Mouse (Mus musculus): ENCODE results near the gene Gm3453. TPM values are rescaled to one million over a fixed set of nuclear protein-coding genes. Genes with fewer than 3 reads are reported as not detected.
A peak's percentile ranks its signal among the peaks of the same experiment; 100 is the strongest.
"Not testable (repeated sequence)": the region's sequence is repeated elsewhere in the genome, so short reads cannot be mapped to it uniquely, and the experiment has no call there.

Gene Gm3453
- polyA plus RNA-seq (2015; fragmentation: Nextera tagmentation; extraction: Ambion mirVana), result not detected in 2 replicates

- WGBS, result 47% methylated on average over 1 of the region's 2 CpGs
- H3K36me3 ChIP-seq (ENCODE audit: insufficient read depth, low read length); H3K4me3 ChIP-seq (ENCODE audit: low read length); H3K9me3 ChIP-seq (ENCODE audit: low read length); ATAC-seq (ENCODE audit: low FRiP score, low TSS enrichment); H3K4me1 ChIP-seq (ENCODE audit: insufficient read depth, low read length); H3K27me3 ChIP-seq (ENCODE audit: insufficient read depth, low read length); H3K9ac ChIP-seq (replicated peaks; ENCODE audit: low read length); H3K4me2 ChIP-seq (replicated peaks; ENCODE audit: low read depth, low read length); H3K27ac ChIP-seq (ENCODE audit: low read length): not testable (repeated sequence)
Measured at GRCm38 (mm10) chr14:5979037-5979436, at the start of gene Gm3453. Gene Gm3453 (minus strand): TSS chr14:5979137.

DNA sequence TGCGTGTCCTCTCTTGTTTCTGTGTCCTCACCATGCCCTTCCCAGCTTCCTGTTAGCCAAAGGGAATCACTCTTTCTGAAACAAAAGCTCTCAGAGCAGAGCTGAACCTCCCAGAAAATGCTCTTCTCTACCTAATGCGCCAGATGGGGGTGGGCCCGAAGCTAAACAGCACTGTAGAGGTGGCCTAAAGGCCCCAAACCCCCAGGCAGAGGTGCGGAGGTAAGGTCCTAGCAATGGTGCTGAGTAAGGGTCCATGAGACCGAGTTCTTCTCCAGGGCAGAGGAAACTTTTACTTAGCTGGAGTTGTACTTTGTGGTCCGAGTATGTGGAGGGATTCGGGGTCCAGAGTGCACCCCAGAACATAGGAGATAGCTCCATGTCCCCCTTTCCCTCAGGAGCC is 8.2 kb upstream of the Gm3453 start:
- H3K36me3 ChIP-seq (ENCODE audit: insufficient read depth, low read length); ATAC-seq (ENCODE audit: low FRiP score, low TSS enrichment); H3K27ac ChIP-seq (ENCODE audit: low read length); H3K27me3 ChIP-seq (ENCODE audit: insufficient read depth, low read length); H3K4me3 ChIP-seq (ENCODE audit: low read length); H3K9me3 ChIP-seq (ENCODE audit: low read length); H3K4me1 ChIP-seq (ENCODE audit: insufficient read depth, low read length); H3K9ac ChIP-seq (replicated peaks; ENCODE audit: low read length); H3K4me2 ChIP-seq (replicated peaks; ENCODE audit: low read depth, low read length): not testable (repeated sequence)
- 89% methylated on average over 4 of the region's 7 CpGs for WGBS

- not testable (repeated sequence) for H3K4me2 ChIP-seq (replicated peaks; ENCODE audit: low read depth, low read length); ATAC-seq (ENCODE audit: low FRiP score, low TSS enrichment)
- 21% methylated on average over 4 of the region's 4 CpGs for WGBS
Measured at GRCm38 (mm10) chr14:5962441-5962840, 16.5 kb downstream of the Gm3453 start.

DNA sequence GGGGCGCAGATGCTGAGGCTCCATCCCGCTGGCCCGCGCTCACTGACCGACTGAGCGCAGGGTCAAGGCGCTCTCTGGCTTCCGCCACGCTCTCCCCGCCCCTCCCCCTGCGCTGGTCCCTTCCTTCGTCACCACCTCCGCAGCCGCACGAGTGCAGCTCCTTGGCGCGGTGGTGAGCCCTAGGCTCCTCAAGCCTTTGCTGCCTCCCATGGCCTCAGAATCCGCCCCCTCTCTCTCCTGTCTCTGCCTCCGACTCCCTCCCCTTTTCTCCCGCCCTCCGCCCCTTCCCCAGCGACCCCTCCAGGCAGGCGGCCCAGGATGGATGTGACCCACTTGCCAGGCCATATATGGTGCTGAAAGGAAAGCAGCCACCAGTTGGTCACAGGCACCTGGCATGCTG is 17.3 kb downstream of the Gm3453 start, which contains the start of gene Gm3248:
TSS of gene Gm3248 (minus strand) at position 111 of the 400 bp plus-strand sequence.
- H3K9me3 ChIP-seq (ENCODE audit: low read length); H3K27ac ChIP-seq (ENCODE audit: low read length); ATAC-seq (ENCODE audit: low FRiP score, low TSS enrichment); H3K36me3 ChIP-seq (ENCODE audit: insufficient read depth, low read length); H3K4me1 ChIP-seq (ENCODE audit: insufficient read depth, low read length); H3K27me3 ChIP-seq (ENCODE audit: insufficient read depth, low read length): not testable (repeated sequence)
- Histone ChIP-seq H3K9ac (replicated peaks; ENCODE audit: low read length) (0 out of 2 replicates have a peak within 1 kb of the TSS, but pooled peaks have one; percentile 22), H3K4me3 (ENCODE audit: low read length) (peak within 1 kb of the TSS; percentile 47), H3K4me2 (replicated peaks; ENCODE audit: low read depth, low read length) (peak within 1 kb of the TSS; percentile 69)
- 3% methylated on average over 12 of the region's 23 CpGs for WGBS

More at GRCm38 (mm10) chr14:5962441-5962840, 16.5 kb downstream of the Gm3453 start:
- H3K9me3 ChIP-seq (ENCODE audit: low read length); H3K36me3 ChIP-seq (ENCODE audit: insufficient read depth, low read length); H3K9ac ChIP-seq (replicated peaks; ENCODE audit: low read length); H3K27me3 ChIP-seq (ENCODE audit: insufficient read depth, low read length); H3K4me3 ChIP-seq (ENCODE audit: low read length); H3K4me1 ChIP-seq (ENCODE audit: insufficient read depth, low read length); H3K27ac ChIP-seq (ENCODE audit: low read length): not testable (repeated sequence)

DNA sequence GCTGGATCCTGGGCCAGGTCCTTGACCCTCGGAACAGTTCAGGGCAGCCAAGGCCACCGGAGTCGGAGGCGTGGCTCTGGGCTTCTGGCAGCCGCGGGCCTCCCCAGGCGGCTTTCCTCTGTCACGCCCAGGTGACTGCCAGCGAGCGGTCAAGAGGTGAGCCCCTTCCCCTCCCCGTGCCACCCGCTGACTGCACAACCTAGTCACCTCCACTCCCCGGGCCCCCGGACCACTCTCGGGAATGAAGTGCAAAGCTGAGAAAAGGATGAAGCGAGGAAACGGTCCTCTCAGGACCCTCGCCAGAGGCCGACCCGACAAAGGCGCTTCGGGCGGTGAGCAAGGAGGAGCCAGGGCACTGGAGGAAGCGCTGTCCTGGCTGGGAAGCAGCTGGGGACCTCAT is 17.8 kb downstream of the Gm3453 start:
- ATAC-seq (ENCODE audit: low FRiP score, low TSS enrichment), result peak; percentile 78; the same call in 1 of the 2 replicates
- not testable (repeated sequence) for H3K27me3 ChIP-seq (ENCODE audit: insufficient read depth, low read length); H3K9me3 ChIP-seq (ENCODE audit: low read length); H3K36me3 ChIP-seq (ENCODE audit: insufficient read depth, low read length); H3K27ac ChIP-seq (ENCODE audit: low read length); H3K4me1 ChIP-seq (ENCODE audit: insufficient read depth, low read length)
- peak overlapping the region; percentile 47 for H3K4me3 ChIP-seq (ENCODE audit: low read length)
- H3K9ac ChIP-seq (replicated peaks; ENCODE audit: low read length), result 0 out of 2 replicates have a peak overlapping the region, but pooled peaks have one; percentile 22
- H3K4me2 ChIP-seq (replicated peaks; ENCODE audit: low read depth, low read length), result peak overlapping the region; percentile 69
- WGBS, result 1% methylated on average over 23 of the region's 24 CpGs

- H3K4me1 ChIP-seq (ENCODE audit: insufficient read depth, low read length); H3K27me3 ChIP-seq (ENCODE audit: insufficient read depth, low read length); H3K9ac ChIP-seq (replicated peaks; ENCODE audit: low read length); H3K4me3 ChIP-seq (ENCODE audit: low read length); H3K36me3 ChIP-seq (ENCODE audit: insufficient read depth, low read length); H3K4me2 ChIP-seq (replicated peaks; ENCODE audit: low read depth, low read length); H3K27ac ChIP-seq (ENCODE audit: low read length); H3K9me3 ChIP-seq (ENCODE audit: low read length); ATAC-seq (ENCODE audit: low FRiP score, low TSS enrichment): not testable (repeated sequence)
- WGBS, result 3% methylated on average over 3 of the region's 10 CpGs
Measured at GRCm38 (mm10) chr14:5960479-5960878, 18.5 kb downstream of the Gm3453 start.

DNA sequence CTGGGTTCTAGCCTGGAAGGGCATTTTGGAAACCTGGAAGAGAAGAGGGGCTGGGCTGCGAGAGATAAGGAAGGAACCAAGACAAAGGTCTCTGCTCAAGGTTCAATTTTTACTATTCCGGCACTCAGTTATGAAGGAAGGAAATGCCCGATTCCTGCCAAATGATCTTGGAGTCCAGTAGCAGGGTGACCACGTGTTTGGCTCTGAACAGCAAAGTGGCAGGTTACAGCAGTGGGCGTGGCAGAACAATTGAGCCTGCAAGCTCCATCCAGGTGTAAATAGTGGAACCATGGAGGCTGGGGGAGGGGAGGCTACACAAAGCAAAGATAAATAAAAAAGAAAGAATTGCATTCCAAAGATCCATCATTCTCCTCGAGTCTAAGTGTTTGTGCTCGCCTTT is 55.7 kb downstream of the Gm3453 start:
- H3K27me3 ChIP-seq (ENCODE audit: insufficient read depth, low read length); H3K36me3 ChIP-seq (ENCODE audit: insufficient read depth, low read length); ATAC-seq (ENCODE audit: low FRiP score, low TSS enrichment); H3K4me3 ChIP-seq (ENCODE audit: low read length); H3K27ac ChIP-seq (ENCODE audit: low read length); H3K9ac ChIP-seq (replicated peaks; ENCODE audit: low read length); H3K4me1 ChIP-seq (ENCODE audit: insufficient read depth, low read length); H3K9me3 ChIP-seq (ENCODE audit: low read length); H3K4me2 ChIP-seq (replicated peaks; ENCODE audit: low read depth, low read length): not testable (repeated sequence)
- WGBS, result 69% methylated on average over 7 of the region's 7 CpGs

Other genes starting within 250 kb of the Gm3453 start
- 0.16 TPM in 1 of 2 replicates, not detected in the other for gene Gm3373, start 237.6 kb downstream of the Gm3453 start, polyA plus RNA-seq (2015; fragmentation: Nextera tagmentation; extraction: Ambion mirVana)
- 0.42 and 0.58 TPM in 2 replicates for gene Gm3383, start 171.2 kb downstream of the Gm3453 start, polyA plus RNA-seq (2015; fragmentation: Nextera tagmentation; extraction: Ambion mirVana)
- gene Gm3424, start 148.8 kb downstream of the Gm3453 start, polyA plus RNA-seq (2015; fragmentation: Nextera tagmentation; extraction: Ambion mirVana), result not detected in 2 replicates
- gene Gm8237, start 98.8 kb downstream of the Gm3453 start, polyA plus RNA-seq (2015; fragmentation: Nextera tagmentation; extraction: Ambion mirVana), result 0.09 and 0.14 TPM in 2 replicates
- 0.27 and 0.41 TPM in 2 replicates for gene Gm3248, start 17.4 kb downstream of the Gm3453 start, polyA plus RNA-seq (2015; fragmentation: Nextera tagmentation; extraction: Ambion mirVana)
- gene Gm6337, start 79.1 kb upstream of the Gm3453 start, polyA plus RNA-seq (2015; fragmentation: Nextera tagmentation; extraction: Ambion mirVana), result not detected in 2 replicates
- 0.46 and 0.55 TPM in 2 replicates for gene Gm8206, start 114.8 kb upstream of the Gm3453 start, polyA plus RNA-seq (2015; fragmentation: Nextera tagmentation; extraction: Ambion mirVana)
- 1.0 and 1.5 TPM in 2 replicates for gene Gm3468, start 129.5 kb upstream of the Gm3453 start, polyA plus RNA-seq (2015; fragmentation: Nextera tagmentation; extraction: Ambion mirVana)
- gene Gm3476, start 146.7 kb upstream of the Gm3453 start, polyA plus RNA-seq (2015; fragmentation: Nextera tagmentation; extraction: Ambion mirVana), result not detected in 2 replicates
- gene Gm21560, start 240.2 kb upstream of the Gm3453 start, polyA plus RNA-seq (2015; fragmentation: Nextera tagmentation; extraction: Ambion mirVana), result not detected in 2 replicates